Mouse (Mus musculus) embryonic facial prominence, embryonic 13.5 days (tissue): ENCODE data around the gene Wfdc3. TPM values are rescaled to one million over a fixed set of nuclear protein-coding genes. Genes with fewer than 3 reads are reported as not detected.
"Not testable (repeated sequence)": the region's sequence is repeated elsewhere in the genome, so short reads cannot be mapped to it uniquely, and the experiment has no call there.

Experiments used
- ATAC-seq: fragments of 200-750 bp; cut with Nextera tagmentation; 2 replicates; pipeline ENCODE4 v1.8.0; 2017; ENCODE audit warnings: low read depth; ENCODE audit not compliant: insufficient number of reproducible peaks, insufficient read depth, low FRiP score, low TSS enrichment
- H3K27ac ChIP-seq: fragments of 300-500 bp; sonication (generic); 2 replicates; pipeline ENCODE4 v1.5.1; 2015; ENCODE audit warnings: moderate library complexity, mild to moderate bottlenecking, inconsistent platforms
- H3K27me3 ChIP-seq: fragments of 300-500 bp; sonication (generic); 2 replicates; pipeline ENCODE4 v1.6.1; 2015; ENCODE audit warnings: mild to moderate bottlenecking, inconsistent platforms
- H3K36me3 ChIP-seq: fragments of 300-500 bp; sonication (generic); 2 replicates; pipeline ENCODE4 v1.6.1; 2015; ENCODE audit warnings: mild to moderate bottlenecking, inconsistent platforms
- H3K4me1 ChIP-seq: fragments of 300-500 bp; sonication (generic); 2 replicates; pipeline ENCODE4 v1.6.1; 2015; ENCODE audit warnings: inconsistent platforms
- H3K4me2 ChIP-seq: fragments of 300-500 bp; sonication (generic); 2 replicates; pipeline ENCODE4 v1.6.1; 2015; ENCODE audit warnings: moderate library complexity, mild to moderate bottlenecking, inconsistent platforms
- H3K4me3 ChIP-seq: fragments of 300-500 bp; sonication (generic); 2 replicates; pipeline ENCODE4 v1.5.1; 2015; ENCODE audit warnings: mild to moderate bottlenecking, inconsistent platforms
- H3K9ac ChIP-seq: fragments of 300-500 bp; sonication (generic); 2 replicates; pipeline ENCODE4 v1.6.1; 2015; ENCODE audit warnings: mild to moderate bottlenecking, inconsistent platforms
- H3K9me3 ChIP-seq: fragments of 300-500 bp; sonication (generic); 2 replicates; pipeline ENCODE4 v1.6.1; 2016; ENCODE audit warnings: inconsistent platforms
- WGBS: fragments of 180-500 bp; shearing (Covaris S2); methylation state at CpG from one replicate; pipeline ENCODE4 v1.1.7; 2015; ENCODE audit warnings: mixed read lengths; 5-methylcytosine and 5-hydroxymethylcytosine counted together
- polyA plus RNA-seq: library from polyadenylated mRNA; unstranded; fragments of >200 nt; fragmentation: Nextera tagmentation; extraction: Ambion mirVana; gene quantifications from 2 replicates; pipeline ENCODE4 v1.2.1, GENCODE M21; 2015

The Wfdc3 gene
- polyA plus RNA-seq, 1 experiment from 2014 or later = 0.93 TPM

DNA sequence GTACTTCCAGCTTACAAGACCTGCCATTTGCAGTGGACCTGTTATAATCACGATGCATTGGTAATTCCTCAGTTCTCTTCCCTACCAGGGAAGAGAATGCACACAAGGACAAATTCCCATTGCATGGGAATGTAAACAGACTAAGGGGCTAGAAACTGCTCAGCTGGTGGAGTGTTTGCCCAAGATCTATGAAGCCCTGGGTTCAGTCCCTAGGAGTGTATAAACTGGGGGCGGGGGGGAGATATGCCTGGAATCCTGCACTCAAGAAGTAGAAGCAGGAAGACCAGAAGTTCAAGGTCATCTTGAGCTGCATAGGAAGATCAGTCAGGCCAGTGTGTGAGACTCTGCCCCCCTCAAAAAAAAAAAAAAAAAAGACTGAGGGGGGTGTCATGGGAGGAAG lies 12.5 kb downstream of the Wfdc3 start:
- Histone ChIP-seq H3K9me3 (no peaks in the 10 kb centered on the region), H3K27ac (no peak overlapping the region), H3K27me3 (no peaks in the 10 kb centered on the region), H3K36me3 (no peaks in the 10 kb centered on the region), H3K9ac (no peak overlapping the region), H3K4me3 (no peak overlapping the region), H3K4me2 (no peak overlapping the region), H3K4me1 (no peaks in the 10 kb centered on the region)
- ATAC-seq = no peak
- WGBS = 94% methylated on average over 2 of the region's 2 CpGs

DNA sequence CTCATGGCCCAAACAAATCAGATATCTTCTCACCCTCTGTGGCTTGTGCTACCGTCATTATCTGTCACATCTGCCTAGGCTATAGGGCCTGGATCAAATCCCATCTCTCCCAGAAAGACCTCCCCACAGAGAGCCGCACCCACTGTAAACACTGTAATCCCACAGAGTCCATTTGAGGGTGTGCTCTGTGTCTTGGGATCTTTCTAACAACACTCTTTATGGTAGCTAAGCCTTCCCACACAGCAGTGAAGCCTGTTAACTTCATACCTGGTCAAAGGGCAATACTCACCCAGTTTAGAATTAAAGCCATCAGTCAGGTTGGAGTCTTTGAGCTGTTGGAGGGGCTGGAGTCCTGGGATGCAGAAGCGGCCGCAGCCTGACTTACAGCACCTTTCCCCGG lies 14.0 kb downstream of the Wfdc3 start:
- Histone ChIP-seq H3K9me3 (no peaks in the 10 kb centered on the region), H3K27ac (no peak overlapping the region), H3K4me2 (no peak overlapping the region), H3K36me3 (no peaks in the 10 kb centered on the region), H3K27me3 (peaks cover 5% of the 10 kb centered on the region; the same call in 1 of the 2 replicates), H3K9ac (no peak overlapping the region), H3K4me1 (no peaks in the 10 kb centered on the region), H3K4me3 (no peak overlapping the region)
- ATAC-seq = no peak
- 71% methylated on average over 5 of the region's 5 CpGs for WGBS

DNA sequence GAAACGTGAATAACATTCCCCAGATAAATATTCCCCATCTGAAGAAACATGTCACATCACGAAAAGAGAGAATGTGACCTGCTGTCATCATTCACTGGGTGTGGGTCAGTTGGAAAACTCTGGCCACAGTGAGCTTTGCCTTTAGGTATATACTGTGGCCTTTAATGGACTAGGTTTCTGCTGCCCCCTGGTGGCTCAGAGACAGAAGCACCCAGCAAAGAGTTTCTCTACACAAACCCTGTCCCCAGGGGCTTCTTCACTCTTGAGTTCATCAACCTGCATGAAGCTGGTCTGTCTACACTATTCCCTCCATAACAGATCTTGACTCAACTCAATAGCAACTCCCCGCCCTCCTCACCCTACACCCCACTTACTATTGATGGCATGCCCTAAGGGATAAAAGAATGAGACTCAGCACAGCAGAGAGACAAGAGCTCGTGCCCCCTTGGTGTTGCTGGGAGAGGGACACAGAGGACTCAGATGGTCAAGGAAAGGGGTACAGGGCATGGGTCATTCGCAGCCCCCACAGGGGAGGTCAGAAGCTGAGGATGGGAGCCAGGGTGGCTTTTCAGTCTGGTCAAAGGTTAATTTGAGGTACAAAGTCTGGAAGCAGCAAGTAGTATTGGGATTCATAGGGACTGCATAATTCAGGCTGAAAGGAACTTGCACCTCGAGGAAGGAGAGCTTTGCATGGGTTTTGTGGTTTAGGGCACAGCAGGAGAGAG lies 19.7 kb downstream of the Wfdc3 start:
- 18% methylated on average over 6 of the region's 6 CpGs for WGBS
- ATAC-seq = no peak

DNA sequence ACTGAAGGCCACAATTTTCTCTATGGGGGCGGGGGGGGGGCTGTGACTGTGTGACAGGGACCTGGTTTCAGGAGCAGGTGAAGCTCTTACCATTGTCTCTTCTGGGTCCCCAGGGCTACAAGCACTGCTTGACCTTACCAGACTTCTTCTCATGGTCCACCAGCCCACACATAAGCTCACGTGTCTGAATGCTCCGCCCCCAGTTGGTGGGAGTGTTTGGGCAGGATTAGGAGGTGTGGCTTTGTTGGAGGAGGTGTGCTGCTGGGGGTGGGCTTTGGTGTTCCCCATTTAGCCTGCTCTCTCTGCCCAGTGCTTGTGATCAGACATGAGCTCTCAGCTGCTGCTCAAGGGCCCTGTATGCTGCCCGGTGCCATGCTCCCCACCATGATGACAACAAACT lies 22.5 kb downstream of the Wfdc3 start:
- peaks cover 5% of the 10 kb centered on the region; the same call in 1 of the 2 replicates for H3K27me3 ChIP-seq
- H3K9me3 ChIP-seq = no peaks in the 10 kb centered on the region
- H3K4me3 ChIP-seq = no peak overlapping the region
- H3K4me2 ChIP-seq = no peak overlapping the region
- no peak overlapping the region for H3K27ac ChIP-seq
- no peak overlapping the region for H3K9ac ChIP-seq
- WGBS = 68% methylated on average over 4 of the region's 4 CpGs
- no peaks in the 10 kb centered on the region for H3K36me3 ChIP-seq
- no peak for ATAC-seq
- no peaks in the 10 kb centered on the region for H3K4me1 ChIP-seq

More for the DNA sequence above, 19.7 kb downstream of the Wfdc3 start:
- no peaks in the 10 kb centered on the region for H3K36me3 ChIP-seq
- no peaks in the 10 kb centered on the region for H3K9me3 ChIP-seq
- H3K27ac ChIP-seq = no peak overlapping the region
- H3K4me1 ChIP-seq = no peaks in the 10 kb centered on the region
- no peak overlapping the region for H3K4me3 ChIP-seq
- no peak overlapping the region for H3K4me2 ChIP-seq
- H3K27me3 ChIP-seq = peaks cover 5% of the 10 kb centered on the region; the same call in 1 of the 2 replicates
- H3K9ac ChIP-seq = no peak overlapping the region

DNA sequence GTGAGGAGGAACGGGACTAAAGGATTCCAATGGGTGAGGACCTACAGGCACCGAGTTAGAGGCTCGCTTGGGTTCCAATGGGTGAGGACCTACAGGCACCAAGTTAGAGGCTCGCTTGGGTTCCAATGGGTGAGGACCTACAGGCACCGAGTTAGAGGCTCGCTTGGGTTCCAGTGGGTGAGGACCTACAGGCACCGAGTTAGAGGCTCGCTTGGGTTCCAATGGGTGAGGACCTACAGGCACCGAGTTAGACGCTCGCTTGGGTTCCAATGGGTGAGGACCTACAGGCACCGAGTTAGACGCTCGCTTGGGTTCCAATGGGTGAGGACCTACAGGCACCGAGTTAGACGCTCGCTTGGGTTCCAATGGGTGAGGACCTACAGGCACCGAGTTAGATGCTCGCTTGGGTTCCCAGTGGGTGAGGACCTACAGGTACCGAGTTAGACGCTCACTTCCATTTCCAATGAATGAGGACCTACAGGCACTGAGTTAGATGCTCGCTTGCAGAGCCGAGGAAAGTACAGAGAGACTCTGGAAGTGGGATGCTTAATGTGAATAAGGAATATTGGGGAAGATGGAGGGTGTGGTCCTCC lies 29.4 kb downstream of the Wfdc3 start:
- H3K4me3 ChIP-seq, H3K27me3 ChIP-seq, H3K4me2 ChIP-seq, H3K9ac ChIP-seq, H3K9me3 ChIP-seq, ATAC-seq, H3K36me3 ChIP-seq, H3K27ac ChIP-seq, H3K4me1 ChIP-seq: not testable (repeated sequence)
- WGBS = 92% methylated on average over 23 of the region's 23 CpGs

DNA sequence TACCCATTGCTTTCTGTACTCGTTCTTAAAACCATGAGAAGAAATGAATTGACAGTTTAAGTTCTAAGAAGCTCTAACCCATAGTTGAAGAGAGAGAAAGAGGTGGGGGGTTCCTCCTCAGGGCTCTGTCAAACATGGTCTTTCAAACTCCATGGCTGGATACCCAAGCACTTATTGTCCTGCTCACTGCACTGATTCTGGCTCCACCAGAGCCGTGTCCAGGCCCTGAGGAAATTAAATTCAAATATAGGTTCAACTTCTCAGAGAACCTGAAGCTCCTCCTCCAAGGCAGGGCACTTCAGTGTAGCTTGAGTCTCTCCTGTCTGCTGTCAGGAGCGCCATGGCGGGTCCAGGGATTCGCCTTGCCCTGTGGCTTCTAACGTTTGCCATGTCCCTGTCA lies 30.7 kb downstream of the Wfdc3 start, which contains the start of gene Spint5:
TSS of gene Spint5 (plus strand) at position 301 of the 400 bp plus-strand sequence.
- Histone ChIP-seq H3K9ac (no peak within 1 kb of the TSS), H3K27me3 (no peaks in the 10 kb centered on the region), H3K4me2 (no peak within 1 kb of the TSS), H3K27ac (no peak within 1 kb of the TSS), H3K4me3 (no peak within 1 kb of the TSS), H3K4me1 (no peaks in the 10 kb centered on the region), H3K36me3 (no peaks in the 10 kb centered on the region), H3K9me3 (no peaks in the 10 kb centered on the region)
- 72% methylated on average over 6 of the region's 6 CpGs for WGBS
- no peak for ATAC-seq

DNA sequence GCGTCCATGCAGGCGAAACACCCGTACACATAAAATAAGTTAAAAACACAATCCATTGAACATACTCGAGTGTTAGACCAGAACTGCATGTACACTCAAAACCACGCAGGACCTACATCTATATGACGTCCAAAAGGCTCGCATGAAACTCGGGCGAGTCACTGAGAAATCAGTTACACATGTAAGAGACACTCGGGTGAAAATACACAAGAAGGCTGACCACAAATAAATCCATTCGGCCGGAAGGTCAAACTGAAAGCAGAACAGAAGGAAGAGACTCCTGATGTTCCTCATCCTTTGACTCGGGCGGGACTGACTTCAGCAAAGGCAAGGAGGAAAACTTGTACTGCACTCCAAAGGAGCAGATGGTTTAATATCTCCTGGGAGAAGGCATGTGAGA lies 39.7 kb downstream of the Wfdc3 start:
- no peak overlapping the region for H3K4me2 ChIP-seq
- no peak for ATAC-seq
- no peak overlapping the region for H3K4me3 ChIP-seq
- H3K9me3 ChIP-seq = no peaks in the 10 kb centered on the region
- H3K27me3 ChIP-seq = no peaks in the 10 kb centered on the region
- no peaks in the 10 kb centered on the region for H3K4me1 ChIP-seq
- no peaks in the 10 kb centered on the region for H3K36me3 ChIP-seq
- H3K9ac ChIP-seq = no peak overlapping the region
- 83% methylated on average over 14 of the region's 14 CpGs for WGBS
- no peak overlapping the region for H3K27ac ChIP-seq

DNA sequence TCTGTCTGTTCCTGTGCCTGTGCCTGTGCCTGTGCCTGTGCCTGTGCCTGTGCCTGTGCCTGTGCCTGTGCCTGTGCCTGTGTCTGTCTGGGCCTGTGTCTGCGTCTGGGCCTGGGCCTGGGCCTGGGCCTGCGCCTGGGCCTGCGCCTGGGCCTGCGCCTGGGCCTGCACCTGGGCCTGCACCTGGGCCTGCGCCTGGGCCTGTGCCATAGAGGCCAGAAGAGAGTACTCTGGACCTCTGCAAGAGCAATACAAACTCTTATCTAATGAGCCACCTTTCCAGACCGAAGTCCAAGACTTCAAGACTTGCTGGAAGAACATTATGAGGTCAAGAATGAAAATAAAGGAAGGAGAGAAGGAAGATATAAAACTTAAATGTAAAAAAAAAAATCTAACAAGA lies 40.4 kb downstream of the Wfdc3 start:
- no peak for ATAC-seq
- Histone ChIP-seq H3K27me3 (no peaks in the 10 kb centered on the region), H3K4me3 (no peak overlapping the region), H3K9me3 (no peaks in the 10 kb centered on the region), H3K9ac (no peak overlapping the region), H3K4me2 (no peak overlapping the region), H3K36me3 (no peaks in the 10 kb centered on the region), H3K4me1 (no peaks in the 10 kb centered on the region), H3K27ac (no peak overlapping the region)
- 88% methylated on average over 6 of the region's 6 CpGs for WGBS

DNA sequence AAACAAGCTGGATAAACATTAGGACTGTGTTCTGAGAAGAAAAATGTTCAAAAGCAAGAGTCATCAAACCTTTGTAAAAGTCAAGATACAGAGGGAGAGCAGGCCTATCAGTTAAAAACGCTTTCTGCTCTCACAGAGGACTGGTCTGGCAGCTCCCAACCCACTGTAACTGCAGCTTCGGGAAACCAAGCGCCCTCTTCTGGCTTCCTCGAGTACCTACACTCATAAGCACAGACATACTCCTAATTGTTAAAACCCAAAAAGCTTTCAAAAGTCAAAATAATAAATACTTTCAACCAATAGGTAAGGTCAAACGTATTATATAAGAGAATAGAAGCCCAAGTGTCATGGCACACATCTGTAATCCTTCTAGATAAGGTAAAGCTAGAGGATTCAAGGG lies 41.5 kb downstream of the Wfdc3 start:
- no peaks in the 10 kb centered on the region for H3K36me3 ChIP-seq
- H3K9ac ChIP-seq = no peak overlapping the region
- H3K4me3 ChIP-seq = no peak overlapping the region
- no peak for ATAC-seq
- no peak overlapping the region for H3K27ac ChIP-seq
- WGBS = 82% methylated on average over 5 of the region's 5 CpGs
- H3K9me3 ChIP-seq = no peaks in the 10 kb centered on the region
- H3K27me3 ChIP-seq = no peaks in the 10 kb centered on the region
- no peak overlapping the region for H3K4me2 ChIP-seq
- H3K4me1 ChIP-seq = no peaks in the 10 kb centered on the region

DNA sequence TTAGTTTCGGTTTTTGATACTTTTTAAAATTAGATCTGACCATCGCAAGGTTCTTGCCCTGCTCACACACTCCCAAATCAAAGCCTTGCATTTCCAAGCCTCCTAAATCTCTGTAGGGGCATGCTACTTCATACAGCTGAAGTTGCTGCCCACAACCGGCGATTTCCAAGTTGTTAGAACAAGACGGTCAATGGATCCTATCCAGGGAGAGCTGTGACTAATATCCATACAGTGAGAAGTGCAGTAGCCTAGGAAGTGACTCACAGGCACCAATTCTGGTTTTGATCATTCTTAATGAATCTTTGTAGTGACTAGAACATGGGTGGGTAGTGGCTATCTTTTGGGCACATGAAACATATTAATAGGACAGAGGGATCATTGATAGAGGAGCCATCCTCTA lies 44.0 kb downstream of the Wfdc3 start:
- no peak overlapping the region for H3K9ac ChIP-seq
- no peak for ATAC-seq
- H3K9me3 ChIP-seq = no peaks in the 10 kb centered on the region
- WGBS = 86% methylated on average over 5 of the region's 5 CpGs
- H3K27me3 ChIP-seq = no peaks in the 10 kb centered on the region
- H3K4me3 ChIP-seq = no peak overlapping the region
- H3K4me2 ChIP-seq = no peak overlapping the region
- H3K4me1 ChIP-seq = no peaks in the 10 kb centered on the region
- H3K36me3 ChIP-seq = no peaks in the 10 kb centered on the region
- no peak overlapping the region for H3K27ac ChIP-seq

DNA sequence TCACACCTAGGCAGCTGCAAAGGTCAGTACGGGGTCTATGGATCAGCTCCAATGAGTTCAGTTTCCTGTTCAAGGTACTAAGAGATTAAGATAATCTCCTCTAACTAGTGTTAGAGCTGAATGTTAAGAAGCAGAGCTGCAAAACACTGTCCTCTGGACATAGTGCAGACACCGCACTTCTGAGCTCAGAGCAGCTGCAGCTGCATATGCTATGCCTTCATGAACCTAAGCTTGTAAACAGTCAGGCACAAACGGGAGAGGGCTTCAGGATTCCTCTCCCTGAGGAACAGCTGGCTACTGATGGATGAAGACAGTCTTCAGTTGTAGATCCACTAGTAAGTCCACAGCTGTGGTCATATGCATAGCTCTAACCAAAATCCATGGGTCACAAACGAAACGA lies 44.8 kb downstream of the Wfdc3 start:
- Histone ChIP-seq H3K36me3 (no peaks in the 10 kb centered on the region), H3K27ac (no peak overlapping the region), H3K4me3 (no peak overlapping the region), H3K4me1 (no peaks in the 10 kb centered on the region), H3K9me3 (no peaks in the 10 kb centered on the region), H3K4me2 (no peak overlapping the region), H3K9ac (no peak overlapping the region), H3K27me3 (no peaks in the 10 kb centered on the region)
- WGBS = 76% methylated on average over 5 of the region's 5 CpGs
- ATAC-seq = no peak

DNA sequence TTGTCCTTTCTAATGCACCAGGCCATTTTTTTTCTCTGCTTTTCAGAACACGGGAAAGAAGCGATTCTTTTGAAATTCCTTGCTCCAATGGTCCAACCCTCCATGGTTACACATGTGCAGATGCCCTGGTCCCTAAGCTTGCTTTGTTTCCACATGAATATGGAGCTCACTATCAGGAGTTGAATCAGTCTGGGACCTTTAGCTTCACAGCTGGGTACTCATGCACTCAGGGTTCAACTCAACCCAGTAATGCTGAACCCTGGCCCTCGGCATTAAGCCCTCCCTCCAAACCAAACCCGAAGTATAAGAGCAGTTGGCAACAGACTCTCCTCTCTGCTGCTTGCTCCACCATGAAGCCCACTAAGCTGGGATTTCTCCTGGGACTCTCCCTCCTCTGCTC lies 47.5 kb downstream of the Wfdc3 start, which contains the start of gene Spint4:
TSS of gene Spint4 (plus strand) at position 301 of the 400 bp plus-strand sequence.
- WGBS = 77% methylated on average over 4 of the region's 4 CpGs
- no peaks in the 10 kb centered on the region for H3K36me3 ChIP-seq
- no peaks in the 10 kb centered on the region for H3K27me3 ChIP-seq
- H3K27ac ChIP-seq = no peak within 1 kb of the TSS
- no peak within 1 kb of the TSS for H3K4me3 ChIP-seq
- no peak for ATAC-seq
- no peaks in the 10 kb centered on the region for H3K9me3 ChIP-seq
- no peaks in the 10 kb centered on the region for H3K4me1 ChIP-seq
- no peak within 1 kb of the TSS for H3K4me2 ChIP-seq
- H3K9ac ChIP-seq = no peak within 1 kb of the TSS
